Mouse (Mus musculus) stomach, postnatal 0 days (tissue): ENCODE results near the gene Tbcel. TPM values are rescaled to one million over a fixed set of nuclear protein-coding genes. Genes with fewer than 3 reads are reported as not detected.

Experiments
- ATAC-seq: fragments of 200-750 bp; cut with Nextera tagmentation; 2 replicates; pipeline ENCODE4 v1.8.0; 2017; ENCODE audit not compliant: low FRiP score, low TSS enrichment
- DNase-seq: peaks from one replicate; pipeline ENCODE4 v3.0.0-alpha.2; 2016; ENCODE audit warnings: low spot score
- H3K27ac ChIP-seq: fragments of 300-500 bp; sonication (generic); replicated peaks from 2 replicates; pipeline ENCODE4 v1.5.1; 2014; ENCODE audit warnings: mild to moderate bottlenecking, control low read depth
- H3K27me3 ChIP-seq: fragments of 300-500 bp; sonication (generic); 2 replicates; pipeline ENCODE4 v1.6.1; 2014; ENCODE audit warnings: low read length; ENCODE audit not compliant: control insufficient read depth, insufficient read depth
- H3K36me3 ChIP-seq: fragments of 300-500 bp; sonication (generic); 2 replicates; pipeline ENCODE4 v1.6.1; 2014; ENCODE audit warnings: low read length, mixed read lengths; ENCODE audit not compliant: control insufficient read depth, insufficient read depth
- H3K4me1 ChIP-seq: fragments of 300-500 bp; sonication (generic); replicated peaks from 2 replicates; pipeline ENCODE4 v1.6.1; 2014; ENCODE audit warnings: antibody characterized with exemption; ENCODE audit not compliant: control insufficient read depth, insufficient read depth
- H3K4me2 ChIP-seq: fragments of 300-500 bp; sonication (generic); replicated peaks from 2 replicates; pipeline ENCODE4 v1.6.1; 2014; ENCODE audit warnings: low read depth, mild to moderate bottlenecking, control low read depth, moderate library complexity
- H3K4me3 ChIP-seq: fragments of 300-500 bp; sonication (generic); 2 replicates; pipeline ENCODE4 v1.5.1; 2014; ENCODE audit warnings: low read depth, low read length, control low read depth
- H3K9ac ChIP-seq: fragments of 300-500 bp; sonication (generic); 2 replicates; pipeline ENCODE4 v1.6.1; 2014; ENCODE audit warnings: mild to moderate bottlenecking, low read length, control low read depth, mixed read lengths
- H3K9me3 ChIP-seq: fragments of 300-500 bp; sonication (generic); 2 replicates; pipeline ENCODE4 v1.6.1; 2016; ENCODE audit warnings: low read length; ENCODE audit not compliant: control insufficient read depth
- CTCF ChIP-seq: IDR thresholded peaks from 2 replicates; pipeline ENCODE4 v1.5.1; 2016; ENCODE audit warnings: antibody characterized with exemption, low read depth, mild to moderate bottlenecking, moderate library complexity
- EP300 ChIP-seq: optimal IDR thresholded peaks from 2 replicates; pipeline ENCODE3; 2016; ENCODE audit warnings: antibody characterized with exemption
- WGBS: fragments of 180-500 bp; shearing (Covaris S2); extraction: QIAGEN DNeasy Blood & Tissue Kit; methylation state at CpG from one replicate; pipeline ENCODE4 v1.1.7; 2014; 5-methylcytosine and 5-hydroxymethylcytosine counted together
- polyA plus RNA-seq: library from polyadenylated mRNA; unstranded; fragments of >200 nt; fragmentation: Nextera tagmentation; extraction: Ambion mirVana; gene quantifications from 2 replicates; pipeline ENCODE4 v1.2.1, GENCODE M21; 2015

Tbcel gene
- polyA plus RNA-seq, 1 experiment from 2014 or later, result 3.0 TPM

- H3K4me3 ChIP-seq, result no peak overlapping the region
- ATAC-seq (no peak), DNase-seq (no peak)
- TF ChIP-seq EP300 (no peak), CTCF (no peak)
- H3K9me3 ChIP-seq, result no peaks in the 10 kb centered on the region
- 83% methylated on average over 1 of the region's 1 CpGs for WGBS
- no peaks in the 10 kb centered on the region for H3K27me3 ChIP-seq
- H3K27ac ChIP-seq, result no peak overlapping the region
- no peak overlapping the region for H3K9ac ChIP-seq
- H3K4me1 ChIP-seq, result no peaks in the 10 kb centered on the region
- no peaks in the 10 kb centered on the region for H3K36me3 ChIP-seq
- H3K4me2 ChIP-seq, result no peak overlapping the region
These were observed 24.7 kb downstream of the Tbcel start for GRCm38 (mm10) chr9:42482944-42483343.

GRCm38 (mm10) chr9:42476166-42476565 lies 31.4 kb downstream of the Tbcel start:
- Histone ChIP-seq H3K9me3 (no peaks in the 10 kb centered on the region), H3K4me3 (no peak overlapping the region), H3K27me3 (no peaks in the 10 kb centered on the region), H3K36me3 (no peaks in the 10 kb centered on the region), H3K27ac (no peak overlapping the region), H3K4me2 (no peak overlapping the region), H3K9ac (no peak overlapping the region), H3K4me1 (peaks cover 2% of the 10 kb centered on the region; the same call in 1 of the 2 replicates)
- WGBS, result 51% methylated on average over 4 of the region's 4 CpGs
- no peak for TF ChIP-seq EP300
- ATAC-seq (no peak), DNase-seq (no peak)

DNA sequence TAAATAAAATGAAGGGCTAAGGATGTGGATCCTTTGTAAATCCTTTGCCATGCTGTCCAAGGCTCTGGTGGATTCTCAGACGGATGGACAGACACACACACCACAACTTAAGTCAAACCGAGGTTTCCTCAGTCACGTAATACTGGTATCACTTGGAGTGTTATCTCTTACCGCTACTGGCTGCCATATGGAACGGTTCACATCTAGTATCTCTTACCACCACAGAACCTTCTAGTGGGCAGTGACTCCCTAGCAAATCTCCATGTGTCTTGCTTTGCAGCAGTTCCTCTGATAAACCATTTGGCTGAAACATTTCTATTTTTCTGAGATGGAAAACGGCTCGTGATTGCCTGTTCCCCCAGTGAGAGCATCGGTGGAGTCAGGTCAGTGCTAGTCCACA lies 33.4 kb downstream of the Tbcel start:
- no peak overlapping the region for H3K27ac ChIP-seq
- no peak overlapping the region for H3K9ac ChIP-seq
- peaks cover 8% of the 10 kb centered on the region for H3K4me1 ChIP-seq
- H3K4me3 ChIP-seq, result no peak overlapping the region
- H3K36me3 ChIP-seq, result no peaks in the 10 kb centered on the region
- ATAC-seq (no peak), DNase-seq (no peak)
- H3K9me3 ChIP-seq, result no peaks in the 10 kb centered on the region
- TF ChIP-seq EP300 (no peak), CTCF (no peak)
- no peak overlapping the region for H3K4me2 ChIP-seq
- 80% methylated on average over 8 of the region's 8 CpGs for WGBS
- H3K27me3 ChIP-seq, result no peaks in the 10 kb centered on the region

- 5% methylated on average over 49 of the region's 49 CpGs for WGBS
- H3K27me3 ChIP-seq, result no peaks in the 10 kb centered on the region
- peak; percentile 91 for ATAC-seq
- peak overlapping the region; percentile 91 for H3K4me2 ChIP-seq
- TF ChIP-seq CTCF, result no peak
- H3K27ac ChIP-seq, result peak overlapping the region; percentile 79
- H3K4me3 ChIP-seq, result peak overlapping the region; percentile 76
- H3K9ac ChIP-seq, result peak overlapping the region; percentile 78
- H3K4me1 ChIP-seq, result peaks cover 8% of the 10 kb centered on the region
- peak; percentile 90 for DNase-seq
- no peaks in the 10 kb centered on the region for H3K36me3 ChIP-seq
- no peaks in the 10 kb centered on the region for H3K9me3 ChIP-seq
These were observed 35.5 kb downstream of the Tbcel start for GRCm38 (mm10) chr9:42471921-42472747.

DNA sequence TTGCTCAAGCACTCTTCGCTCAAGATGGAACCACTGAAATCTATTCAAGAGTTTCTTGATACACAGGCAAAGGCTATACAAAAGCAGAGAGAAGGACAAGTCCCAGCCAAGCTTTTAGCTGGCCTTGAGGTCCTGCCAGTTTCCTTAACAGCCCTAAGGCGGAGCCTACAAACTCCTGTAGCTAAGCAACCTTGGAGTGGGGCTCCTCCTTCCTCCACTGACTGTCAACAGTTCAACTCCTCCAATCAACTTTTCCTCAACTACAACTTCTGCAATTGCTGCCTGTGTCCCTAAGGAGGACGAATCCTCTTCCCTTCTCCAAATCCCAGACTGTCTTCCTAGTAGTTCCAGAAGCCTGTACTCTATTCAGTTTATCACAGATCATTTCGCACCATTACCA lies 36.4 kb downstream of the Tbcel start:
- TF ChIP-seq EP300, result no peak
- TF ChIP-seq CTCF, result no peak
- H3K4me2 ChIP-seq, result peak overlapping the region; percentile 91
- peak overlapping the region; percentile 78 for H3K9ac ChIP-seq
- H3K27me3 ChIP-seq, result no peaks in the 10 kb centered on the region
- ATAC-seq, result peak; percentile 68
- 26% methylated on average over 4 of the region's 4 CpGs for WGBS
- no peaks in the 10 kb centered on the region for H3K9me3 ChIP-seq
- peak overlapping the region; percentile 79 for H3K27ac ChIP-seq
- H3K4me3 ChIP-seq, result peak overlapping the region; percentile 76
- DNase-seq, result peak; percentile 54
- no peaks in the 10 kb centered on the region for H3K36me3 ChIP-seq
- peaks cover 8% of the 10 kb centered on the region for H3K4me1 ChIP-seq

GRCm38 (mm10) chr9:42469323-42469722 lies 38.3 kb downstream of the Tbcel start:
- no peaks in the 10 kb centered on the region for H3K27me3 ChIP-seq
- no peak for DNase-seq
- H3K27ac ChIP-seq, result no peak overlapping the region
- TF ChIP-seq EP300, result no peak
- no peak for ATAC-seq
- H3K9ac ChIP-seq, result no peak overlapping the region
- H3K9me3 ChIP-seq, result no peaks in the 10 kb centered on the region
- 96% methylated on average over 15 of the region's 15 CpGs for WGBS
- H3K4me3 ChIP-seq, result no peak overlapping the region
- no peaks in the 10 kb centered on the region for H3K36me3 ChIP-seq
- H3K4me1 ChIP-seq, result peaks cover 8% of the 10 kb centered on the region
- H3K4me2 ChIP-seq, result no peak overlapping the region
